Mouse (Mus musculus) ovary, adult 2 months (tissue): ENCODE measurements around the gene Smbd1. TPM values are rescaled to one million over a fixed set of nuclear protein-coding genes. Genes with fewer than 3 reads are reported as not detected.

Experiments
- polyA plus RNA-seq: library from polyadenylated mRNA; depleted of rRNA; stranded (reverse); fragments of >200 nt; gene quantifications from 2 replicates; pipeline ENCODE4 v1.2.3, GENCODE M21; 2012; rRNA removed

The Smbd1 gene
- polyA plus RNA-seq: not detected in 2 replicates

GRCm38 (mm10) chr16:32810321-32810720 lies at the start of gene Smbd1:
TSS of gene Smbd1 (minus strand) at chr16:32810477.

GRCm38 (mm10) chr16:32797426-32797689 lies 12.9 kb downstream of the Smbd1 start, which contains the start of gene Muc20:
TSS of gene Muc20 (minus strand) at chr16:32797435.

Other genes starting within 250 kb of the Smbd1 start
- gene Tfrc, start 201.6 kb downstream of the Smbd1 start, polyA plus RNA-seq: 2.2 TPM in 2 replicates
- 145 and 152 TPM in 2 replicates for gene Tnk2, start 166.6 kb downstream of the Smbd1 start, polyA plus RNA-seq
- gene Muc4, start 74.6 kb downstream of the Smbd1 start, polyA plus RNA-seq: 6.9 and 7.8 TPM in 2 replicates
- 3.3 and 4.6 TPM in 2 replicates for gene Muc20, start 13.0 kb downstream of the Smbd1 start, polyA plus RNA-seq
- gene Fyttd1, start 67.0 kb upstream of the Smbd1 start, polyA plus RNA-seq: 4.1 and 6.4 TPM in 2 replicates
- gene Rubcn, start 67.3 kb upstream of the Smbd1 start, polyA plus RNA-seq: 41.4 and 43.9 TPM in 2 replicates
- 19.9 and 23.6 TPM in 2 replicates for gene Lrch3, start 103.6 kb upstream of the Smbd1 start, polyA plus RNA-seq
- 0.98 and 1.2 TPM in 2 replicates for gene Iqcg, start 245.7 kb upstream of the Smbd1 start, polyA plus RNA-seq
- gene Rpl35a, start 246.0 kb upstream of the Smbd1 start, polyA plus RNA-seq: 120 and 167 TPM in 2 replicates